Mouse (Mus musculus): ENCODE measurements around the gene Ivd. TPM values are rescaled to one million over a fixed set of nuclear protein-coding genes. Genes with fewer than 3 reads are reported as not detected.

The Ivd gene
- total and polyA plus RNA-seq, 3 experiments: 11.5 to 25.4 (median 18.5) TPM

DNA sequence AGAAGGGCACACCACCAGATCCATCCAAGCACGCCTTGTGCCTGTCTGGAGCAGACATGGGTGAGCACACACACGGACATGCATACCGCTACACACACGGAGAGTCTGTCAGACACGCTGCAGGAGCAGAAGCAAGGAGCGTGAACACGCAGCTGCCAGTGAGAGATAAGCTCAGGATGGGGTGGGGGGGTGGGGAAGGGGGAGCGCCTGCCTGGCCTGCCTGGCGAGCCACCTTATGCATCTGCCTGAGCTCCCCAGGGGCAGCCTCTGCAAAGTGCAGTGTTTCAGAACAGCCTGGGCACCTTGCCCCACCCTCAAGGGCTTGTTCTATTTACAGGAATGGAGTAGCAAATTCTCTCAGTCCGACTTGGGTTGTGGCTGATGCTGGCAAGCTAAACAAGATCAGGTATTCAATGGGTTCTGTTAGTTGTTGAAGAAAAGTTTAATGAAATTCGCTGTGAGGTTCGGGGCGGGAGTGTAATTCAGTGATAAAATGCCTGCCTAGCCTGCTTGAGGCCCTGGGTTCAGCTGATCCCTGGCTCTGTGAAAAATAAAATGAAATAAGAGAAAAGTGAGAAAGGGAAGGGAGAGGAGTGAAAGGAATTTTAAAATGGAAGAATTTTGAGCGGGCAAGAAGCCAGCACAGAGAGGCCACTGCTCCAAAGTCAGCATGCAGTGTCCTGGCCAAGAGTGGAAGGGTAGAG lies 26.2 kb downstream of the Ivd start:
- Histone ChIP-seq H3K36me3 (replicated peaks) (peaks cover 2% of the 10 kb centered on the region), H3K4me1 (ENCODE audit: insufficient read depth, low read depth, low read length) (peaks cover 73% of the 10 kb centered on the region), H3K9me3 (replicated peaks) (no peaks in the 10 kb centered on the region), H3K4me3 (ENCODE audit: low read depth, low read length) (peak overlapping the region; percentile 68), H3K27me3 (ENCODE audit: insufficient read depth, low read length) (no peaks in the 10 kb centered on the region)
- ATAC-seq (ENCODE audit: extremely low read depth, insufficient number of reproducible peaks, low FRiP score, poor library complexity, severe bottlenecking) (peak; percentile 95), DNase-seq (ENCODE audit: low spot score) (peak; percentile 90)
- TF ChIP-seq CTCF (IDR thresholded peaks at IDR 0.05; ENCODE audit: low read depth, low read length) (no peak), GATA2 (IDR thresholded peaks at IDR 0.05; ENCODE audit: borderline replicate concordance, low read depth, low read length) (no peak), POLR2AphosphoS5 (IDR thresholded peaks at IDR 0.05; ENCODE audit: insufficient replicate concordance, low read depth, low read length) (no peak), TAL1 (conservative IDR thresholded peaks at IDR 0.05; ENCODE audit: low read depth, low read length) (peak; percentile 82), GATA1 (IDR thresholded peaks at IDR 0.05; ENCODE audit: borderline replicate concordance, low read length) (no peak)

DNA sequence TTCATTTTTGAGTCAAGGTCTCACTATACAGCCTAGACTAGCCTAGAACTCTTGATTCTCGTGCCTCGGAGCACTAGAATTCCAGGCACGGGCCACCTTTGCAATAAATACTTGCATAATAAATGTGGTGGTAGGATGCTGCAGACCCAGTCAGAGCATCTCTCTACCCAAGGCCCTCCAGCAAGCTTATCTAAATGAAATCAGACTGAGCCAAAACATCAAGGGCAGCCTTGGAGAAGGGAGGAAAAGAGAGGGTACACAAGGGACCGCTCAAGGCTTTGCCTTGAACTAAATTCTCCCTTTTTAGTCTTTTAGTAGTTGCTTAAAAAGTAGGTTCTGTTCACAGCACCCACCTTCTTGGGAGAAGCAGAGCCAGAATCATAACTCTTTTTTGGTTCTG lies 29.4 kb downstream of the Ivd start:
- DNase-seq (ENCODE audit: low spot score) (no peak), ATAC-seq (ENCODE audit: extremely low read depth, insufficient number of reproducible peaks, low FRiP score, poor library complexity, severe bottlenecking) (no peak)
- TF ChIP-seq CTCF (IDR thresholded peaks at IDR 0.05; ENCODE audit: low read depth, low read length): no peak
- no peak for TF ChIP-seq GATA1 (IDR thresholded peaks at IDR 0.05; ENCODE audit: borderline replicate concordance, low read length)
- no peak for TF ChIP-seq TAL1 (conservative IDR thresholded peaks at IDR 0.05; ENCODE audit: low read depth, low read length)
- TF ChIP-seq POLR2AphosphoS5 (IDR thresholded peaks at IDR 0.05; ENCODE audit: insufficient replicate concordance, low read depth, low read length): no peak
- TF ChIP-seq GATA2 (IDR thresholded peaks at IDR 0.05; ENCODE audit: borderline replicate concordance, low read depth, low read length): no peak
- Histone ChIP-seq H3K4me1 (ENCODE audit: insufficient read depth, low read depth, low read length) (peaks cover 72% of the 10 kb centered on the region), H3K27me3 (ENCODE audit: insufficient read depth, low read length) (0 out of 2 replicates have a peak, but pooled peaks cover 2% of the 10 kb centered on the region), H3K36me3 (replicated peaks) (peaks cover 5% of the 10 kb centered on the region), H3K4me3 (ENCODE audit: low read depth, low read length) (no peak overlapping the region), H3K9me3 (replicated peaks) (no peaks in the 10 kb centered on the region)

DNA sequence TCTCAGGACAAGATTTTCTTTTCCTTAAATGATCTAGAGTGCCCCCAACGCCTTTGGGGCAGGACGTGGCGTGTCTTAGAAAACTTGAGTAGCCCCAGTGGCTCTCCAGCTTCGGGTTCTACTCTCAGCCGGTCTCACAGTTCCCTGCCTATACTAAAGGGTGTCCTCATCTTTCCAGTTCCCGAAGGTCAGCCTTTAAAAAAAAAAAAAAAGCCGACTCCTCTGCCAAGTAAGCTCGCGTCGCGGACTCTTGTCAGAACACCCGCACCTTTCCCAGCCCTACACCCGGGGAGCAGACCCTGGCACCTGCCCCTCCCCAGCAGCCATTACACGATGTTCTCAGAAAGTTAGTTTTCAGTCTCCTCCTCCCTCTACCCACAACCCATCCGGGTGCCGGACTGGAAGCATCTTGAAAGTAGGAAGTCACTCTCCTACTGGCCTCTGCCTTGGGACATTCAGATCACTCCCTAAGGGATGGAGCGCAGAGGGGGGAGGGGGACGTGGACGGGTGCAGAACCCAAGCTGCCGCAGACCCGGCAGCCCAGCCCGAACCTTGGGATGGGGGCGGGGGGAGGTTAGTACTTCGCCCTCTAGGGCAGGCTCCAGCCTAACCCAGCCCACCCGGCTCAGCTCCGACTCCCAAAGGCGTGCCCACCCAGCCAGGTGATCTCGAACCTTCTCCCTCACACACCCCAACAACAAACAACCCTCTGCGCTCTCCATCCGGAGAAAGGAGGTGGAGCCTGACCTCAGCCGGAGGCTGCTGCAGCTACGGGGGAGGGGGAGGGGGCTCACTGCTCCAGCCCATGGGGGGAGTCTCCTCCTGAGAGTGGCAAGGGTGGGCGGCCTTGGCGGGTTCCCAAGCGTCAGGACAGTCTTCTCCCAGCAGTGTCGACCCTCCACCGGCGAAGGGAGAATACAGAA lies 34.5 kb downstream of the Ivd start:
- peak; percentile 77 for DNase-seq (ENCODE audit: low spot score)
- no peak; the same call in 1 of the 2 replicates for ATAC-seq (ENCODE audit: extremely low read depth, insufficient number of reproducible peaks, low FRiP score, poor library complexity, severe bottlenecking)
- Histone ChIP-seq H3K9me3 (replicated peaks) (no peaks in the 10 kb centered on the region), H3K36me3 (replicated peaks) (peaks cover 3% of the 10 kb centered on the region), H3K4me1 (ENCODE audit: insufficient read depth, low read depth, low read length) (peaks cover 86% of the 10 kb centered on the region), H3K27me3 (ENCODE audit: insufficient read depth, low read length) (peaks cover 25% of the 10 kb centered on the region; the same call in 1 of the 2 replicates), H3K4me3 (ENCODE audit: low read depth, low read length) (peak overlapping the region; percentile 74)
- no peak for TF ChIP-seq CTCF (IDR thresholded peaks at IDR 0.05; ENCODE audit: low read depth, low read length)
- no peak for TF ChIP-seq GATA2 (IDR thresholded peaks at IDR 0.05; ENCODE audit: borderline replicate concordance, low read depth, low read length)
- no peak for TF ChIP-seq POLR2AphosphoS5 (IDR thresholded peaks at IDR 0.05; ENCODE audit: insufficient replicate concordance, low read depth, low read length)
- TF ChIP-seq GATA1 (IDR thresholded peaks at IDR 0.05; ENCODE audit: borderline replicate concordance, low read length): no peak
- no peak for TF ChIP-seq TAL1 (conservative IDR thresholded peaks at IDR 0.05; ENCODE audit: low read depth, low read length)

DNA sequence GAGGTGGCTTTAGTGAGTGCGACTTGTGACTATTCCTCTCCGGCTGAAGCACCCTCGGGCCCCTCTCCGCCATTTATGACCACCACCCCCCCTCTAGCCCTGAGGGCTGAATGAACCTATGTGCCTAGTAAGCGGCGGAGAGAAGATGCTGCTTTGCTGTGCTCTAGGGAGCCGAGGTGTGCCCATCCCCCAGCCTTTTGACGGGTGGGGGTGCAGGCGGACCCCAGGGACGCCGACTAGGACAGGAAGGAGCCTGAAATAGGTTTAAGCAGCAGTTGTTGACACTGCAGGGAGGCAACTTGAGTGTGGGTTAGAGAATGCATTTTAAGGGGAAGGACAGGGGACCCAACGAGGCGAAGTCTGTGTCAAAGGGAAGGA lies 35.1 kb downstream of the Ivd start:
- Histone ChIP-seq H3K4me1 (ENCODE audit: insufficient read depth, low read depth, low read length) (peaks cover 83% of the 10 kb centered on the region), H3K9me3 (replicated peaks) (no peaks in the 10 kb centered on the region), H3K27me3 (ENCODE audit: insufficient read depth, low read length) (peaks cover 25% of the 10 kb centered on the region; the same call in 1 of the 2 replicates), H3K4me3 (ENCODE audit: low read depth, low read length) (peak overlapping the region; percentile 74), H3K36me3 (replicated peaks) (peaks cover 3% of the 10 kb centered on the region)
- DNase-seq (ENCODE audit: low spot score) (peak; percentile 50), ATAC-seq (ENCODE audit: extremely low read depth, insufficient number of reproducible peaks, low FRiP score, poor library complexity, severe bottlenecking) (no peak)
- TF ChIP-seq POLR2AphosphoS5 (IDR thresholded peaks at IDR 0.05; ENCODE audit: insufficient replicate concordance, low read depth, low read length) (no peak), CTCF (IDR thresholded peaks at IDR 0.05; ENCODE audit: low read depth, low read length) (no peak), GATA2 (IDR thresholded peaks at IDR 0.05; ENCODE audit: borderline replicate concordance, low read depth, low read length) (no peak), TAL1 (conservative IDR thresholded peaks at IDR 0.05; ENCODE audit: low read depth, low read length) (no peak), GATA1 (IDR thresholded peaks at IDR 0.05; ENCODE audit: borderline replicate concordance, low read length) (no peak)

DNA sequence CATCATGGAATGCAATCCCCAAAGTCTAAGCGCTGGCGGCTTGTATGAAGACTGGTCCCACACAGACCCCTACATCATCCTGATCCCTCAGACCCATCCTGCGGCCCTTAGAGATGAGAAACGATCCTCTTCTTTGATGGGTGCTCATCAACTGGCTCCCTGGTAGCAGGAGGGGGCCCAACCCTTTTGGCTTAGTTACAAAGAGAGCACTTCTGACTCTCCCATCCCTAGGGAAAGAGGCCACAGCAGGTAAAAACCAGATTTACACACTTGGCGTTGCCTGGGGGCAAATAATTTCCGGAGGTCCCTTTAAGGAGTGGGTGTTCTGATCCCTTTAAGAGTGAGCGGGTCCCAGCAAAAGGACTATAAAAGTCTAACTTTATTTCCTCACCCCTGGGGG lies 35.6 kb downstream of the Ivd start:
- no peak for ATAC-seq (ENCODE audit: extremely low read depth, insufficient number of reproducible peaks, low FRiP score, poor library complexity, severe bottlenecking)
- peaks cover 25% of the 10 kb centered on the region; the same call in 1 of the 2 replicates for H3K27me3 ChIP-seq (ENCODE audit: insufficient read depth, low read length)

DNA sequence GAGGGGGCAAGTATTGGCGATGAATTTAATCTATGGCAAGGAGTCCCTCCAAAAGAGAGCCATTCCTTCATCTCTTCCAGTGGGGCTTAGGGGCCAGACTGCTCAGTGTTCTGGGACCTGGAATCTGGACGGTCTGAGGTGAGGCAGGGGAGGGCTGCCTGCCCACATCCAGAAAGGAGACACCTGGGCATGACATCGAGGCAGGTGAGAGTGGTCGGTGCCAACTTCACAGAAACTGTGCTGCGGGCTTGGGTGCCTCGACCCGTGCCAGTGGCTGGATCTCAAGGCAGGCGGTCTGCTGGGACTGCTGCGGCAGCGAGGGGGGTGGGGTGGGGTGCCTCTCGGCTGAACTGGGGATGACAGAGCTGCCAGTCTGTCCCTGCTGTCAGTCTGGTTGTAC lies 36.1 kb downstream of the Ivd start:
- TF ChIP-seq CTCF (IDR thresholded peaks at IDR 0.05; ENCODE audit: low read depth, low read length): no peak
- peaks cover 5% of the 10 kb centered on the region for H3K36me3 ChIP-seq (replicated peaks)
- H3K4me1 ChIP-seq (ENCODE audit: insufficient read depth, low read depth, low read length): peaks cover 79% of the 10 kb centered on the region
- ATAC-seq (ENCODE audit: extremely low read depth, insufficient number of reproducible peaks, low FRiP score, poor library complexity, severe bottlenecking) (no peak), DNase-seq (ENCODE audit: low spot score) (peak; percentile 47)
- H3K9me3 ChIP-seq (replicated peaks): no peaks in the 10 kb centered on the region
- H3K27me3 ChIP-seq (ENCODE audit: insufficient read depth, low read length): peaks cover 25% of the 10 kb centered on the region; the same call in 1 of the 2 replicates
- peak overlapping the region; percentile 74; the same call in 1 of the 2 replicates for H3K4me3 ChIP-seq (ENCODE audit: low read depth, low read length)

More for the DNA sequence above, 35.6 kb downstream of the Ivd start:
- no peaks in the 10 kb centered on the region for H3K9me3 ChIP-seq (replicated peaks)
- H3K4me1 ChIP-seq (ENCODE audit: insufficient read depth, low read depth, low read length): peaks cover 78% of the 10 kb centered on the region
- H3K4me3 ChIP-seq (ENCODE audit: low read depth, low read length): peak overlapping the region; percentile 74
- TF ChIP-seq GATA2 (IDR thresholded peaks at IDR 0.05; ENCODE audit: borderline replicate concordance, low read depth, low read length) (no peak), CTCF (IDR thresholded peaks at IDR 0.05; ENCODE audit: low read depth, low read length) (no peak), GATA1 (IDR thresholded peaks at IDR 0.05; ENCODE audit: borderline replicate concordance, low read length) (no peak)
- H3K36me3 ChIP-seq (replicated peaks): peaks cover 3% of the 10 kb centered on the region
- no peak for DNase-seq (ENCODE audit: low spot score)

Measured in G1E (cell line).